Mouse (Mus musculus): ENCODE data around the gene Hbq1b. TPM values are rescaled to one million over a fixed set of nuclear protein-coding genes. Genes with fewer than 3 reads are reported as not detected.

Hbq1b gene
- polyA plus RNA-seq, 1 experiment from 2014 or later: 1.2 TPM

Other genes starting within 250 kb of the Hbq1b start
- gene Il9r, start 86.7 kb upstream of the Hbq1b start, polyA plus RNA-seq (2014; fragmentation: Nextera tagmentation; extraction: Ambion mirVana): 0.14 and 0.22 TPM in 2 replicates
- gene Snrnp25, start 81.5 kb upstream of the Hbq1b start, polyA plus RNA-seq (2014; fragmentation: Nextera tagmentation; extraction: Ambion mirVana): 43.2 and 46.4 TPM in 2 replicates
- gene Rhbdf1, start 64.7 kb upstream of the Hbq1b start, polyA plus RNA-seq (2014; fragmentation: Nextera tagmentation; extraction: Ambion mirVana): 58.4 and 60.1 TPM in 2 replicates
- gene Mpg, start 60.5 kb upstream of the Hbq1b start, polyA plus RNA-seq (2014; fragmentation: Nextera tagmentation; extraction: Ambion mirVana): 29.7 and 34.1 TPM in 2 replicates
- 22.3 and 27.0 TPM in 2 replicates for gene Nprl3, start 19.3 kb upstream of the Hbq1b start, polyA plus RNA-seq (2014; fragmentation: Nextera tagmentation; extraction: Ambion mirVana)
- gene Hba-x, start 10.6 kb upstream of the Hbq1b start, polyA plus RNA-seq (2014; fragmentation: Nextera tagmentation; extraction: Ambion mirVana): 79.8 and 206 TPM in 2 replicates
- 6,016 and 7,188 TPM in 2 replicates for gene Hba-a1, start 3.5 kb upstream of the Hbq1b start, polyA plus RNA-seq (2014; fragmentation: Nextera tagmentation; extraction: Ambion mirVana)
- 15,250 and 18,270 TPM in 2 replicates for gene Hba-a2, start 9.5 kb downstream of the Hbq1b start, polyA plus RNA-seq (2014; fragmentation: Nextera tagmentation; extraction: Ambion mirVana)
- 1.0 and 1.8 TPM in 2 replicates for gene Hbq1a, start 13.1 kb downstream of the Hbq1b start, polyA plus RNA-seq (2014; fragmentation: Nextera tagmentation; extraction: Ambion mirVana)
- 28.7 and 31.3 TPM in 2 replicates for gene Sh3pxd2b, start 60.9 kb downstream of the Hbq1b start, polyA plus RNA-seq (2014; fragmentation: Nextera tagmentation; extraction: Ambion mirVana)
- gene Ubtd2, start 168.4 kb downstream of the Hbq1b start, polyA plus RNA-seq (2014; fragmentation: Nextera tagmentation; extraction: Ambion mirVana): 86.4 and 95.9 TPM in 2 replicates
- 0.31 TPM in 1 of 2 replicates, not detected in the other for gene Efcab9, start 245.1 kb downstream of the Hbq1b start, polyA plus RNA-seq (2014; fragmentation: Nextera tagmentation; extraction: Ambion mirVana)
- 2.8 and 2.9 TPM in 2 replicates for gene Stk10, start 246.3 kb downstream of the Hbq1b start, polyA plus RNA-seq (2014; fragmentation: Nextera tagmentation; extraction: Ambion mirVana)

All from embryonic facial prominence, embryonic 14.5 days (tissue).